Mouse (Mus musculus) left cerebral cortex, postnatal 36 days (tissue): ENCODE measurements around the gene Kndc1. TPM values are rescaled to one million over a fixed set of nuclear protein-coding genes. Genes with fewer than 3 reads are reported as not detected.
A peak's percentile ranks its signal among the peaks of the same experiment; 100 is the strongest.

Source experiments
- DNase-seq, 2 experiments: peaks; one replicate each; pipeline ENCODE4 v3.0.0; 2021 to 2022; ENCODE audit warnings: low spot score in 2 of 2, mixed read lengths in 1 of 2
- intact Hi-C: fragments of 180-260 bp; cut with DNase I; formaldehyde crosslinking; loops from one replicate; pipeline ENCODE4 v1.15.1; 2025
- microRNA-seq: library from miRNA; unstranded; fragments of <30 nt; microRNA quantifications from one replicate; pipeline ENCODE4 v1.2.0, GENCODE M21; 2022
- total RNA-seq, 2 experiments: library from RNA; stranded (reverse); gene quantifications; 2 replicates each; pipeline ENCODE4 v1.2.3; 2021

Gene Kndc1
- total RNA-seq, 2 experiments from 2014 or later = 70.1 to 70.2 TPM

DNA sequence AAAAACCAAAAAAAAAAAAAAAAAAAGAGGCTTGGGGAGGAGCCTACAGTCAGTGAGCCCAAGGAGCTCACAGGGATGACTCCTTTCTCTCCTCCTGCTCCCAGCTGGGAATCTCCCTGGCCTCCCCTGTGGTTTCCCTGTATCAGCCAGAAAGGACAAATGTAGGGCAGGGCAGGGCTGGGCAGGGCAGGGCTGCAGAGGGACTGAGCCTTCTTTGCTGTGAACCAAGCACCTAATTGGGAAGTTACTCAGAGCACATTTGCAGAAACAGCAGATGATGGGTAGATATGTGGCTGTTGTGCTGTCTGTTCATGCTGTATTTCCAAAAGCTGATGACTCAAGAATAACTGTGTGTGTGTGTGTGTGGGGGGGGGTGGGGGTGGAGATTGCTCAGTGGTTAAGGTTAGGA lies 78.4 kb downstream of the Kndc1 start:
- no peak for DNase-seq
- intact Hi-C loops = no loop called here

- intact Hi-C loops = no loop called here
- no peak for DNase-seq
Observed at GRCm38 (mm10) chr7:139974307-139974706, 79.8 kb downstream of the Kndc1 start.

DNA sequence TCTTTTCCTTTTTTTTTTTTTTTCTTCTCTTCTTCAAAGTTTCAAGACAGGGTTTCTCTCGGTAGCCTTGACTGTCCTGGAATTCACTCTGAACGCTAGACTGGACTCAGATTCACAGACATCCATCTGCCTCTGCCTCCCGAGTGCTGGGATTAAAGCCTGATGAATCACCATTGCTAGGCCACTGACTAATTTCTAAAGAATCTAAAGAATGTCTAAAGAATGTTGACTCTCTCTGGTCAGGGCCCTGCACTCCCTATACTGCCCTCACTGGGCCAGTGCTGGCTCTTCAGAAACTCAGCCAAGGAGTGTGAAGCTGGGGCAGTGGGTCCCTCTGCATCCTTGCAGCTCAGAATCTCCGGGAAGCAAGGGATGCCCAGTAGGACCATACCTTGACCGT lies 81.0 kb downstream of the Kndc1 start:
- intact Hi-C loops = no loop called here

DNA sequence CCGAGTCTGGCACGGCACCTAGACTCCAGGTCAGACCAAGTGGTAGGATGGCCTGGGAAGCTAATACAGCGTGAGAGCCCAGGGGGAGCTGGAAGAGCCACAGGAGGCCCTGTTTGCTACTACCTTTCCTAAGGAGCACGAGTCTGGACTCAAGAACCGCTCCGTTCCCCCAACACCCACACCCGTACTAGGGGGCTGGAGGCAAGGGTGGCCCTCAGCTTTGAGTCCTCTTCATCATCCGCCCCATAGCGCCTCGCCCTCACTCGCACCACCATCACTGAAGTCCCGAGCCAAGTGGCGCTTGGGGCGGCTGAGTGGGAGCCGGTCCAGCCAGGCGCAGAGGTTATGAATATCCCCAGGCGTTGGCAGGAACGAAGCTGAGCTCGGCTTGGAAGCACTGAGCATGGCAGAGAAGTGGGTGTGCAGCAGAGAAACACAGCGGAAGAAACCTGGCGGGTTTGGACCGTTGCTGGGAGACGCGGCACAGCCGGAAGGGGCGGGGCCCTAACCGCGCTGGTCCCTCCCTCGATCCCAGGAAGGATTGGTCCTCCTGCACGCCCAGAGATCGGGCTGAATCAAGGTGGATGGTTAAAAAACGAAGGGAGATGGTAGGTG lies 83.9 kb downstream of the Kndc1 start, which contains the start of gene 6430531B16Rik:
Gene 6430531B16Rik, minus strand, starts transcription at position 478 of the 615 bp plus-strand sequence.
- intact Hi-C loops = no loop called here

More for the DNA sequence above, 81.0 kb downstream of the Kndc1 start:
- DNase-seq = no peak

GRCm38 (mm10) chr7:139979011-139979719 lies 84.7 kb downstream of the Kndc1 start:
- intact Hi-C loops = no loop called here
- no peak for DNase-seq

More for the DNA sequence above, 83.9 kb downstream of the Kndc1 start, which contains the start of gene 6430531B16Rik:
- DNase-seq = peak; percentile 90 to 91

- intact Hi-C loops = no loop called here
- DNase-seq = no peak
Observed at GRCm38 (mm10) chr7:139980778-139981177, 86.3 kb downstream of the Kndc1 start.

DNA sequence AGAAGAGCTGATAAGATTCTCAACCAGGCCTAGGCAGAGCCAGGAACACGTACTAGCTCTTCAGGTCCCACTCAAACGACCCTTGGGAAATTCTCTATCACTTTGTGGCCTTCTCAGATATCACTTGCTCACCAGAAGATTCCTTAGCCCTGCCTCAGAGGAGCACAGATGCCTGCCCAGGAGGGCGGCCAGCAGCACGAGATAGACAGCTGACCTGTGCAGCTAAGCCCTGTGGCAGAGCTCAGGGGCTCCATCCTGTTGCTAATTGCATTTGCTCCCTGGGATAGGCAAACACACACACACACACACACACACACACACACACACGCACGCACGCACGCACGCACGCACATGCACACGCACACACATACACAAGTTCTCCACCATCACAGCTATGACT lies 87.6 kb downstream of the Kndc1 start:
- intact Hi-C loops = no loop called here
- no peak for DNase-seq

- DNase-seq = no peak
- intact Hi-C loops = no loop called here
Observed at GRCm38 (mm10) chr7:139984505-139984904, 90.0 kb downstream of the Kndc1 start.

DNA sequence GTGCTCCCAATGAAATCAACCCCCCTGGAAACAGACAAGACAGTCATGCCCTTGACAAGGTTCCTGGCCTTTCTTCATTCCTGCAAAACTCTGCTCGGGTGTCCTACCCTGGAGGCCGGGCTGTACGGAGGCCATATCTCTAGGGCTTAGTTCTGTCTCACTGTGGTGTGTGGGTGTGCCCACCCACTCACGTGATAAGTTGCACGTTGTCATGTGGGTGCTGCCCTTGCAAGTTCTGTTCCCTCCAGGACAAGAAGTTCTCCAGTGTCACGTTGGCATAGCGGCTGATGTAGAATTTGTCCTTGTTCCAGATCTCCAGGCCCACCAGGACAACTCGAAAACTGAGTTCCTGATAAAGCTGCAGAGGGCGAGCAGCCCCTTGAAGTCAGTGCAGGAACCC lies 93.8 kb downstream of the Kndc1 start:
- no peak for DNase-seq
- intact Hi-C loops = no loop called here

DNA sequence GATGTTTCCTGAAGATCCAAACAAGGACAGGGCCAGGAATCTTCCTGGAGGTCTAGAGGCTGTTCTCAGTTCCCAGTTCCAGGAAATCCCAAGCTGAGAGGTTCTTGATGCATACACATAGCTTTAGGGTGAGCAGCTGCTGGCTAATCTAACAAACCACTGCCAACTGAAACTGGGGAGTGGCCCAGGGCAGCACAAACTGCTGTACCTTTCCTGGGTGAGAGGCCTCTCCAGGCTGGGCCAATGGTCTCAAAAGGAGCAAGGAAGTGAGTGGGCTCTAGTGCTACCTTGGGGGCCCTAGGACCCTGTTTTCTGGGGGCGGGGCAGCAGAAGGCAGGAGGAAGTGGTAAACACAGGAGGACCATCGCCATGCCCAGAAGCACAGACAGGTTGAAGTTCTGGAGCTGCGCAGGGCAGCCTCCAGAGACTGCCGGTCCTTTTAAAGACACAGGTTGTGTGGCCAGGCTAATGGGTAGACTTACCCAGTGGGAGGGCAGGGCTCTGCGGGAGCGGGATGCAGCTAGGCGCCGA lies 96.4 kb downstream of the Kndc1 start:
- DNase-seq = no peak
- intact Hi-C loops = loop anchor here (10.0 kb wide), 1 partner anchor 86 kb away; no protein-coding TSS in a partner anchor

Small RNA genes within 50 kb of the gene (microRNA-seq; reads per million reads assigned to microRNA genes)
- gene Mir202 = 1.8 reads per million
- 0.76 reads per million for gene Mir7062
- not detected for gene mmu-mir-7686

Other genes with a start within 250 kb of the Kndc1 start
- 1 to 10 TPM; 1.9 to 5.3 TPM for gene Cfap46, start 210.9 kb upstream of the Kndc1 start, total RNA-seq
- gene Adgra1, start 60.5 kb upstream of the Kndc1 start, total RNA-seq = 10 to 100 TPM; 57.5 to 67.0 TPM
- not detected for gene Utf1, start 49.1 kb downstream of the Kndc1 start, total RNA-seq
- gene 6430531B16Rik, start 84.1 kb downstream of the Kndc1 start, total RNA-seq = 1 to 10 TPM; 1.0 to 2.0 TPM
- 1 to 10 TPM; 1.7 to 3.5 TPM for gene Adam8, start 97.9 kb downstream of the Kndc1 start, total RNA-seq
- gene Zfp511, start 141.7 kb downstream of the Kndc1 start, total RNA-seq = 10 to 100 TPM; 20.8 to 24.4 TPM
- 10 to 100 TPM; 35.3 to 36.9 TPM for gene Tubgcp2, start 142.0 kb downstream of the Kndc1 start, total RNA-seq
- under 1 TPM; 0.20 to 0.25 TPM for gene Msx3, start 154.4 kb downstream of the Kndc1 start, total RNA-seq
- gene Caly, start 187.9 kb downstream of the Kndc1 start, total RNA-seq = 100 to 1,000 TPM; 191 TPM
- gene Prap1, start 198.7 kb downstream of the Kndc1 start, total RNA-seq = not detected
- 10 to 100 TPM; 47.5 to 52.8 TPM for gene Fuom, start 207.7 kb downstream of the Kndc1 start, total RNA-seq
- 1 to 10 TPM; 5.6 TPM for gene Paox, start 221.1 kb downstream of the Kndc1 start, total RNA-seq
- gene Echs1, start 221.8 kb downstream of the Kndc1 start, total RNA-seq = 10 to 100 TPM; 51.0 to 53.0 TPM
- gene Mtg1, start 242.9 kb downstream of the Kndc1 start, total RNA-seq = 10 to 100 TPM; 20.8 to 20.9 TPM